Mouse (Mus musculus): ENCODE results near the gene Ltb4r1.

GRCm38 (mm10) chr14:55721700-55722437 lies 43.9 kb upstream of the Ltb4r1 start, which contains the start of gene Rabggta:
- TF ChIP-seq TCF12 (IDR thresholded peaks at IDR 0.05; ENCODE audit: low read depth, low read length): peak; percentile 73
- peak; percentile 50; the same call in 1 of the 2 replicates for TF ChIP-seq ZMIZ1 (IDR thresholded peaks at IDR 0.05; ENCODE audit: low read depth, low read length)
- TF ChIP-seq POLR2AphosphoS2 (IDR thresholded peaks at IDR 0.05; ENCODE audit: low read length): no peak; the same call in 1 of the 2 replicates
- 0 out of 2 replicates have a peak, but pooled peaks have one; percentile 4 for TF ChIP-seq RCOR1 (IDR thresholded peaks at IDR 0.05; ENCODE audit: low read depth, low read length)
- peak; percentile 93 for TF ChIP-seq MXI1 (IDR thresholded peaks at IDR 0.05; ENCODE audit: low read depth, low read length)
- peak; percentile 73 to 95 (median 92) for TF ChIP-seq CTCF (IDR thresholded peaks at IDR 0.05 in 2 of 3, conservative IDR thresholded peaks at IDR 0.05 in 1 of 3; ENCODE audit: control insufficient read depth in 1 of 3, insufficient read depth in 1 of 3, low read depth in 2 of 3, low read length in 3 of 3, poor library complexity in 1 of 3, severe bottlenecking in 1 of 3)
- TF ChIP-seq MYC (IDR thresholded peaks at IDR 0.05; ENCODE audit: low read depth, low read length): peak; percentile 62
- peak in 1 of 2 experiments; percentile 38; a peak in 3 of 4 replicates for TF ChIP-seq EP300 (IDR thresholded peaks at IDR 0.05; ENCODE audit: low read depth in 1 of 2, low read length in 2 of 2)
- peak; percentile 51; the same call in 1 of the 2 replicates for TF ChIP-seq MAX (IDR thresholded peaks at IDR 0.05; ENCODE audit: low read length)
- TF ChIP-seq POLR2AphosphoS5 (IDR thresholded peaks at IDR 0.05; ENCODE audit: borderline replicate concordance, low read depth, low read length): no peak
- no peak for TF ChIP-seq BHLHE40 (IDR thresholded peaks at IDR 0.05; ENCODE audit: borderline replicate concordance, low read depth, low read length)
- TF ChIP-seq POLR2A (IDR thresholded peaks at IDR 0.05; ENCODE audit: control insufficient read depth in 1 of 2, insufficient read depth in 1 of 2, low read depth in 1 of 2, low read length in 2 of 2, poor library complexity in 1 of 2): peak; percentile 62 to 76; a peak in 3 of 4 replicates
- TF ChIP-seq GATA1 (IDR thresholded peaks at IDR 0.05; ENCODE audit: low read depth, low read length): no peak

Measured in MEL (cell line).